30 mouse cellular contexts compared by ENCODE assay signal in the genomic region with DNA sequence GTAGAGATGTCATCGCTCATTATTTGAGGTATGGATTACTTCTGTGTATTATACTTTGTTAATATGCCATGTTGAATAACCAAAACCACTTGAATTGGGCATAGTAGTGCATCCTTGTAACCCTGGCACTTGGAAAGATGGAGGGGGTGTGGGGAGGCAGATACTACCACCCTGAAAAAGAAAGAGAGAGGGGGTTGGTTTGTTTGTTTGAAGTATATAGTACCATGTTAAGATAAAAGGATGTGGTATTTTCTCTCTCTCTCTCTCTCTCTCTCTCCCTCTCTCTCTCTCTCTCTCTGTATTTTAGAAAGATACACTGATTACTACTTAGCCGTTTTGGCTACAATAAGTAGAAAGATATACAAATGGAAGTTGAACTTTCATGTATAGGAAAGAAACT. TPM values are rescaled to one million over a fixed set of nuclear protein-coding genes. Genes with fewer than 3 reads are reported as not detected.
"Had no signal": no experiment of that assay in that cellular context is flagged by ENCODE, and none has a peak within 500 bp of the region (broad histone marks: within the 10 kb centered on the region; RNA-seq: fewer than 3 reads in every experiment).

No protein-coding gene starts in this region.

- H3K9ac ChIP-seq: heart, embryonic 12.5 days; hindbrain, embryonic 13.5 days; hindbrain, embryonic 15.5 days; intestine, embryonic 15.5 days; limb, embryonic 13.5 days; limb, embryonic 15.5 days; liver, embryonic 14.5 days had no signal

- H3K9me3 ChIP-seq: heart, embryonic 10.5 days; heart, embryonic 12.5 days; hindbrain, embryonic 13.5 days; hindbrain, embryonic 15.5 days; intestine, embryonic 15.5 days; limb, embryonic 13.5 days; limb, embryonic 15.5 days had no signal

- H3K27ac ChIP-seq: heart, embryonic 10.5 days; hindbrain, embryonic 13.5 days; hindbrain, embryonic 15.5 days; hindbrain, postnatal 0 days; intestine, embryonic 15.5 days; layer of hippocampus, adult 2 months; left cerebral cortex, adult 2 months; limb, embryonic 13.5 days; limb, embryonic 15.5 days; liver, embryonic 14.5 days had no signal

- H3K27me3 ChIP-seq: heart, embryonic 12.5 days; hindbrain, embryonic 13.5 days; hindbrain, embryonic 15.5 days; intestine, embryonic 15.5 days; limb, embryonic 13.5 days; limb, embryonic 15.5 days had no signal

- DNase-seq: gastrocnemius, postnatal 14 days; gastrocnemius, postnatal 36 days; heart, adult 18-20 months; heart, postnatal 10 days; heart, postnatal 36 days; kidney, adult 18-20 months; kidney, adult 8-10 months; kidney, postnatal 10 days; kidney, postnatal 25 days; kidney, postnatal 4 days; left cerebral cortex, postnatal 4 days had no signal

- ATAC-seq: hindbrain, postnatal 0 days; intestine, embryonic 15.5 days; intestine, postnatal 0 days had no signal

- H3K4me2 ChIP-seq: heart, embryonic 12.5 days; hindbrain, embryonic 13.5 days; hindbrain, embryonic 15.5 days; intestine, embryonic 15.5 days; limb, embryonic 13.5 days; limb, embryonic 15.5 days; liver, embryonic 11.5 days had no signal

- H3K4me1 ChIP-seq: heart, embryonic 10.5 days; heart, embryonic 12.5 days; hindbrain, embryonic 13.5 days; hindbrain, embryonic 15.5 days; intestine, embryonic 15.5 days; limb, embryonic 13.5 days; limb, embryonic 15.5 days had no signal

- H3K4me3 ChIP-seq: heart, embryonic 10.5 days; heart, embryonic 12.5 days; hindbrain, embryonic 13.5 days; hindbrain, embryonic 15.5 days; intestine, embryonic 15.5 days; layer of hippocampus, adult 2 months; left cerebral cortex, adult 2 months; limb, embryonic 13.5 days; limb, embryonic 15.5 days had no signal

RNA-seq across cellular contexts. Expression of gene Ell3, which starts 18.2 kb away (rescaled TPM):
- total RNA-seq: gastrocnemius, adult 18-20 months; gastrocnemius, adult 8-10 months; gastrocnemius, postnatal 14 days; gastrocnemius, postnatal 36 days; heart, postnatal 36 days; hematopoietic stem cell, adult 5-6 weeks; layer of hippocampus, adult 2 months; layer of hippocampus, postnatal 10 days; layer of hippocampus, postnatal 25 days; left cerebral cortex, adult 2 months; left cerebral cortex, postnatal 25 days; left cerebral cortex, postnatal 4 days had no signal
